Mouse (Mus musculus): ENCODE measurements around the gene Tnfrsf1a.

The Tnfrsf1a gene

DNA sequence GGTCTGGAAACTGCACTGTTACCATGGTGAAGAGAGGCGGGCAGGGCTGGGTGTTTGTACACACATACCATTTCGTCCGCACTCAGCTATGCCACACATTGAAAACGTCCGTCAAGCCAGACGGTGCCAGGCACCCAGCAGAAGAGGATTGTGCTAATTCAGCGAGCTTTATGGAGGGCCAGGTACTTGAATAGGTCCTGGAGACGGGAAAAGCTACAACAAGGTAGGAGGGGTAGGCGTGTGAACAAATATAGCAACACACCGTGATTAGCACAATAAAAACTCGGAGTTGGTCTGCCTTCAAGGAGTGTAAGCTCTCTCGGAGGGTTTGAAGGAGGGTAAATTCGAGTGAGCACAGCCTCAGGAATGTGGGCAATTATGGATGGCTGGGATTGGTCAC is 26.4 kb upstream of the Tnfrsf1a start:
- DNase-seq (ENCODE audit: inconsistent age in 2 of 2, low spot score in 1 of 2) = no peak

DNA sequence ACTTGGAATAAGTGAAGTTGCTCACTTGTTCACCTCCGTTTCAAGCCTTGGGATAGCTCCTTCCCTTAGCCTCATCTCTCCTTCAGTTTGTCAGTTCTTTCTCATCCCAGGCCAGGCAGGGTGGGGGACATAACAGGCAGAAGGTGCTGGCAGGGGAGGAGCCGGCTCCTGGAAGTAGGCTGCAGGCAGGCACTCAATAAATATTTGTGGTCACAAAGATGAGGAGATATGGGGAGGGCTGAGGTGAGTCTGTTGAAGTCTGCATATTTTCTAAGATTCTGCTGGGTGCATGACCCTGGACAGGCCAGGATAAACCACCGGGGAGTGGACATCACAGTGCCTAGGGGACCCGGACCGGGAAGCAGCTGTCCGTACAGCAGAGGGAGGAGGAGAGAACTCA is 25.6 kb upstream of the Tnfrsf1a start:
- no peak for DNase-seq (ENCODE audit: inconsistent age in 2 of 2, low spot score in 1 of 2)

DNA sequence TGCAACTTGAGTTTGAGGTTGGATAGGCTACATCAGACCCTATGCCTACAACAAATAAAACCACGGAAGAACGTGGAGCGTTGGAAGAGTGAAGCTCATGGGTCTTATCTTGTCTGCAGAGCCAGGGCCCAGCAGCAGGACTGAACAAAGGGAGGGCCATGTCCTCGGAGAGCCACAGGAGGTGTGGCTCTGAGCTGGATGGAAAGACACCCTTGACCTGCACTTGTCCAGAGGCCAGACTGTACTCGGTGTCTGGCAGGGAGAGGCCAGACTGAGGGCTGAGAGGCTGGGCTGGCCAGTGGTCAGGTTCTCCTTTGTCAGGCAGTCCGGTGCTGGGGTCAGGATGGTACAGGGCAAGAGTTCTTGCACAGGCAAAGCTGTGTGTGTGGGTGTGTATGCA is 23.8 kb upstream of the Tnfrsf1a start:
- peak; percentile 69 to 80 for DNase-seq (ENCODE audit: inconsistent age in 2 of 2, low spot score in 1 of 2)

DNA sequence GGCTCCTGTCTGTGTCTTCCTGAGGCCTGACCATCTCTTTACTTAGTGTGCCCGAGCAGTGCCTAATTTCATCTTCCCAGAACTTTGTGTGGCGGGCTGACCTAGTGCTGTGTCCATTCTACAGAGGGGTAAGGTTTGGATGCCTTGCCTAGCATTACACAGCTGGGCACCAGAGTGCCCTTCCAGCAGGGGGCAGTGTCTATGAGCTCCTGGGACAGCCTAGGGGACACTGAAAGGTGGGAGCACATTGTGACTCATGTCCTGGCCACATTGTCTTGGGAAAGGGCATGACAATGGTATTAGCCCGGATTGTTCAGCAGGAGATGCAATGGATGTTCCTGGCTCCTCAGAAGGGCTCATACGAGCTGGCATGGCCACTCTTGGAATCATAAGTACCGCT is 20.9 kb upstream of the Tnfrsf1a start:
- peak; percentile 60 to 86 for DNase-seq (ENCODE audit: inconsistent age in 2 of 2, low spot score in 1 of 2)

DNA sequence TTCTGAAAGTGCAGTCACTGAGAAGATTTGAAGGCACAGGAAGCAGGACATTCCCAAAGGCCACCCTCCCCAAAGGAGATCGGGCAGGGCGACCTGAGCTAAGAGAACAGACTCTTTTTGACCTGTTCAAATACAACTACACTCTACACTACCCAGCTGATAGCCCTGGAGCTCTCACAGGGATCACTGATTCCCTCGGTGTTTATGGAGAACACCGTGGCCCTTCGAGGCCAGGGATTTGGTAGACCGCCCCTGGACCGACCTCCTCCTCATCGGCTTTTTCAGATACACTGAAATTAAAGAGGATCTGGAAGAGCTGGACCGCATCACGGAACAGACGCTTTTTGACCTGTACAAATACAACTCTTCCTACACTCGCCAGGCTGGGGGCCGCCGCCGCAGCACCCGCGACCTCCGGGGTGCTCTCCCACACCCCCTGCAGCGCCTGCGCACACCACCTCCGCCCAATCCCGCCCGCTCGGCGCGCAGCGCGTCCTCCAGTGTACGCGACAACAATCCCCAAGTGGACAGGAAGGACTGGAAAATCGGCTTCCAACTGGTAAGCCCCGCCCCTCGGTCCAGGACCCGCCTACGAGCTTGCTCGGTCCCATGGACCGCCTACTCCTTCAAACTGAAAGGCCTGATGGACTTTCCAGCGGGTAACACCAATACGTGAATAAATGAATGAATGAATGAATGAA is 18.4 kb upstream of the Tnfrsf1a start:
- peak; percentile 96 to 98 for DNase-seq (ENCODE audit: inconsistent age in 2 of 2, low spot score in 1 of 2)

DNA sequence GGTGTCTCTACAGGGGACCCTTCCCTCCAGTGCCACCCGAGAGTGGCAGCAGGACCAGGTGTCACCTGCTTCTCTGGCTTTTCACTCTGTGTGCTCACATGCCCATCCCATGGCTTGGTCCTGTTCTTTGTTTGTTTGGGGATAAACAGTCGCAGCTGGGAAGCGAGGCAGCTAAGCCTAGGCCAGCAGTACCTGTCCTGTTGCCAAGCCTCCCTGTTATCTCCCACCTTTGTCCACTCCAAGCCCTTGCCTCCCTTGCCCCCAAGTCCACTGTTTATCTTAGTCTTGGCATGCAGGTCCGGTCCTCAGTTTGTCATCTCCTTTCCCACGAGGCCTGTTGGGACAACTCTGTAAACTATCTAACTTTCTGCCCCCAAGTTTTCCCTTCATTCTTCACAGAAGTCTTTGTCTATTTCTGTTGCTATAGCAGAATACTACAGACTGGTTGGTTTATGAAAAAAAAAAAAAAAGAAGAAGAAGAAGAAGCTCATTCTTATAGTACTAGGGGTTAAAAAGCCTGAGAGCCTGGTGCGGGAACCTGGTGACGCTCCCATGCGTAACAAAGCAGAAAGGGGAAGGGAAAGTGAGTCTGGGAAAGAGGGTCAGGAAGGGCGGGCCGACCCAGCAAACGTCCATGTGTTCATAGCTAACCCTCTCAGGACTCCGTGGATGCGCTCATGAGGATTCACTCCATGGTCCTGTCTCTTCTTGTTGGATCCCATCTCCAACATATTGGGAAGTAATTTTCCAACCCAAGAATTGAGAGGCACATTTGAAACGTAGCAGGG is 15.9 kb upstream of the Tnfrsf1a start:
- no peak for DNase-seq (ENCODE audit: inconsistent age in 2 of 2, low spot score in 1 of 2)

DNA sequence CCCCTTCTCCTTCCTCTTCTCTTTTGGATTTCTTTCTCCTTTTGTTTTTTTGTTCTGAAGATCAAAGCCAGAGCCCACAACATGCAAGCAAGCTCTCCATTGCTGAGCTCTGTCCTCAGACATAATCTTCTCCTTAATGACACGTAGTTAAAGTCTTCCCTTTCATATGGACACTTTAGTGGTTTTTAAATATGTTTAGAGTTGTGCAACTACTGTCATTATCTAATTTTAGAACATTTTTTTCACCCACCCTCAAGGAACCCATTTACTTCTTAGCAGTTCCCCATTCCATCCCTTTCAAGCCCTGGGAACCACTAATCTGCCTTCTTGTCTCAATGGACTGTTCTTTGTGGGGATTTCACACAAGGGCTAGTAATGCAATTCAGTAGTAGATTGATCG is 14.8 kb upstream of the Tnfrsf1a start:
- DNase-seq (ENCODE audit: inconsistent age in 2 of 2, low spot score in 1 of 2) = no peak

DNA sequence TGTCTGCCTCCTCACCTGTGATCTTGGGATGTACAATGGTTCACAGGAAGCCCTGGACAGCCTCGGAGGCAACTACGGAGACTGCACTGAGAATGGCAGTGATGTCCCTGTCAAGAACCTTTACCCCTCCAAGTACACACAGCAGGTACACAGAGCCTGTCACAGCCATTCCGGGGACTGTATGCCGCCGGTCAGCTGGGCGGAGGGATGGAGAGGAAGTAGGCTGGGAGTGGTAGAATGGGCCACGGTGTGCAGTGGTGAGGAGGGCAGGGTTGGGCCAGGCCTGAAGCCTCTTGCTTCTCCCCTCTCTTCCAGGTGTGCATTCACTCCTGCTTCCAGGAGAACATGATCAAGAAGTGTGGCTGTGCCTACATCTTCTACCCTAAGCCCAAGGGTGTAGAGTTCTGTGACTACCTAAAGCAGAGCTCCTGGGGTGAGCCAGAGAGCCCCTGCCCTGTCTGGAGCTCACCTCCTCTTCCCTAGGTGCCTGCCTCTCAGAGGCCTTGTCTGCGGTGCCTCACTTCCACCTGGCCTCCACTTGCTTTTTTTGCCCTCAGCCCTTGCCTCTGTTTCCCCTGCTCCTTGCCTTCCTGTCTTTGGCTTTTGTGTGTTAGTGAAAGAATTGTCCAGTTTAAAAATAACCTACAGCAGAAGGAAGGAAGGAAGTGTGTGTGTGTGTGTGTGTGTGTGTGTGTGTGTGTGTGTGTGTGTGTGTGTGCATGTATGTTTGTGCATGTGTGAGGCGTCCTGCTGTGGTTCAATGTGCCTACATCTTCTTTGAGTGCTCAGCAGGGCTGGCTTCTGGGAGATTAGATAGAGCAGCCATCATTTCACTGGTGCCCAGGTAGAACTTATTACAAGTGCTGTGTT is 10.1 kb upstream of the Tnfrsf1a start:
- DNase-seq (ENCODE audit: inconsistent age in 2 of 2, low spot score in 1 of 2) = no peak

DNA sequence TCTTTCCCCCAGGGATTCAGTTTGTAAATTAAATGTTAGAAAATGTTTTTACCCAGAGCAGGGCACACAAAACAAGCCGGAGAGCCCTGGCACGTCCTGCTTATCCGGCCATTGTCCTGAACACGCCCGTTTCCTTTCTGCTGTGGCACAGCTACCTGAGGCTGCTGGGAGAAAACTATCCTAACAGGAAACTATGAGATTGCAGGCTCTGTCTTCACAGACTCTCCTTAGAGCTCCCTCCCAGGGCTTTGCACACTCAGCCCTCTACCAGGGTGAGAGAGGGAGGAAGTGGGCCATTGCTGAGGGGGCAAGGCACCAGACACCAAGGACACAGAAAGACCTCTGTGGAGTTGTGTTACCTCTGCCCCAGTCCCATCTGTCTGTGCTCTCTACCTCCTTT is 8.9 kb upstream of the Tnfrsf1a start:
- no peak for DNase-seq (ENCODE audit: inconsistent age in 2 of 2, low spot score in 1 of 2)

DNA sequence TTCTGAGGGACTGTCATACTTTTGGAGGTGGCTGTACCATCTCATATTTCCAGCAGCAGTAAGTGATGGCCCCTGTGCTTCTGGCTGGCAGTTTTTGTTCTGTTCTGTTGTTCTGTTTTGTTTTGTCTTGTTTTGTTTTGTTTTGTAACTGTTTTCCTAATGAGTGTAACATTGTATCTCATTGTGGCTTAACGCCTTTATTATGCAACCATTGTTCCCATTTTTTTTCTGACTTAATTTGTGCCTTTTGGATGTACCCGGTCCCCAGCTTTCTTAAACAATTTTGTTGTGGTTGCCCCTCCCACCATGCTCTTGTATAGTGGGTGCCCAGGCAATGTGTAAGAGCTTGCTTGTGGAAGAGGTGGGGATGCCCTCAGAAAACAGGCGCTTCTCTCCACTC is 7.0 kb upstream of the Tnfrsf1a start:
- no peak for DNase-seq (ENCODE audit: inconsistent age in 2 of 2, low spot score in 1 of 2)

DNA sequence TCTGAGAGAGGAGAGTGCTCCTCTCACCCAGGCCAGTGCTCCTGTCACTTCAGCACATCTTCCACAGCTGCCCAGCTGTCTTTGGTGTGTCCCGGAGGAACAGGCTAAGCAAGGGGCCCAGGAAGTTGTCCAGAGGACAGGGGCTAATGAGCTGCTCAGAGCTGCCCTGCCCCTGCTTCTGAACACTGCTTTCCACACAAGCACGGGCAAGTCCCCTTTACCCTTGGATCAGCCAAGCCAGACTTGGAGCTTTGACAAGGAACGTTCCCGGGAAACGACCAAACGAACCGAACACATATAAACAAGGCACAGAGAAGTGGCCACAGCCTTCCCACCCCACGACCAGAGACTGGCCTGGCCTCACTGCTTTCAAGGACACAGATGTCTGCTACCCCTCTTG is 5.1 kb upstream of the Tnfrsf1a start:
- DNase-seq (ENCODE audit: inconsistent age in 2 of 2, low spot score in 1 of 2) = no peak

DNA sequence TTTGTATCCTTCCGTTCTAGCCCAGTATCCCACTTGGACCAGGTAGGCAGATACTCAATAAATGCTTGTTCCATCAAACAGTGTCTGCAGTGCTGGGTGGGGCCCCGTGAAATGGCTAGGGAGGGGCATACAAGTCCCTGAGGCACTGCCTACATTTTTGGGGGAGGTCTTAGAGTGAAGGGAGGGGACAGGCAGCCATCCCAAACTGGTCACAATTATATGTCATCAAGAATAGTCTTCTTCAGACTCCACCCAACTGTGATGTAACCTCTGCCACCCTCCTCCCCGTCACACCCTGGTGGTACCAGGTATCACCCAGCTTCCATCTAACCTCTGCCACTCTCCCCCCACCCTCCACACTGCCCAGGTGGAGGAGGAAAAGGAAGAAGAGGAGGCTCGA is 4.3 kb upstream of the Tnfrsf1a start:
- no peak for DNase-seq (ENCODE audit: inconsistent age in 2 of 2, low spot score in 1 of 2)

DNA sequence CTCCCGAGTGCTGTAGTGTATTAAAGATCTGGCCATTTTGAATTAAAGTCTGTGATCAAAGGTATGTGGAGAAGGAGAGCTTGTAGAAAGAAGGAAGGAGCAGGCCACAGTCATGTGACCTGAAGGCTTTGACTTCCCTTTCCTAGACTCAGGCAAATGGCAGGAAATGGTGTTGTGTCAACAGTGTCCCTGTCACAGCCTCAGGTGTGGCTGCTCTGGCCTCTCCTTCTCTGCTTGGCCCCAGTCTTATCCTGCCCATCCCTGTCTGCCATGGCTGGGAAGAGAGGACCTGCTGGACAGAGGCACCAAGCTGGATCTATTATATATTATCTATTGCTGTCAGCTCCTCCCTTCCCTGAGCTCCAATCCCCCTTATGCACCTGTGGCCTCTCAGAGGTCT is 3.5 kb upstream of the Tnfrsf1a start:
- no peak for DNase-seq (ENCODE audit: inconsistent age in 2 of 2, low spot score in 1 of 2)

DNA sequence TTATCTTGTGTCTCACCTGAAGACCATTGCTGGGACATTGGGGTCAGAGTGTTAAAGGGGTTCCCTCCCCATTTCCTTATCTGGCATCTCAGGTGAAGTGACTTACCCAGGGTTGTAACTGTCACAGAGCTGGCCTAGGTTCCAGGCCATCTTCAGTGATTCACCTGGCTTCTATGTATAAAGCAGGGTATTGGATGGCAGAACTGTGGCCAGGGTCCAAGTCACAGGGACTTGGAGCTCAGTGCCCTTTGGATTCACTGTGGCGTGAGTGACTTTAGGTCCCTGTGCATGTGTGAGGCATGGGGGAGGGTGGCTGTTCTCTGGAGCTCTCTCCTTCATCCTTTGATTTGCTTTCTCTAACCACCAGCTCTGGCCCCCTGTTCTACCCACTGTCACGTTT is 3.1 kb upstream of the Tnfrsf1a start:
- DNase-seq (ENCODE audit: inconsistent age in 2 of 2, low spot score in 1 of 2) = no peak

DNA sequence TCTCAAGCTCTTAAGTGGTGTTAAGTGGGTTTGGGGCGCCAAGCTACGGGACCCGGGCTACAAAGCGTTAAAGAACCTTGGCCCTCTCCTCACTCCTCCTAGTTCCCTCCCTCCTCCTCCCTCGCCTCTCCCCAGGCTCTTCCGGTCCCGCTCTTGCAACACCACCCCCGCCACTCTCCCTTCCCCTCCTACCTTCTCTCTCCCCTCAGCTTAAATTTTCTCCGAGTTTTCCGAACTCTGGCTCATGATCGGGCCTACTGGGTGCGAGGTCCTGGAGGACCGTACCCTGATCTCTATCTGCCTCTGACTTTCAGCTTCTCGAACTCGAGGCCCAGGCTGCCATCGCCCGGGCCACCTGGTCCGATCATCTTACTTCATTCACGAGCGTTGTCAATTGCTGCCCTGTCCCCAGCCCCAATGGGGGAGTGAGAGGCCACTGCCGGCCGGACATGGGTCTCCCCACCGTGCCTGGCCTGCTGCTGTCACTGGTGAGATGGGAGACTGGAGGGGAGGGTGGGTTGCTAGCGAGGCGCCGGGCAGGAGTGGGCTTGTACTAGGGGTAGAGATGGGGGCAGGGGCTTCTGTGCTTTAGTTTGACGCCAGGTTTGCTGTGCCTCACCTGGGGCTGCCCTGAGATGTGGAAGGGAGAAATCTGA is 541 bp downstream of the Tnfrsf1a start:
- DNase-seq (ENCODE audit: inconsistent age in 2 of 2, low spot score in 1 of 2) = peak; percentile 87 to 94

DNA sequence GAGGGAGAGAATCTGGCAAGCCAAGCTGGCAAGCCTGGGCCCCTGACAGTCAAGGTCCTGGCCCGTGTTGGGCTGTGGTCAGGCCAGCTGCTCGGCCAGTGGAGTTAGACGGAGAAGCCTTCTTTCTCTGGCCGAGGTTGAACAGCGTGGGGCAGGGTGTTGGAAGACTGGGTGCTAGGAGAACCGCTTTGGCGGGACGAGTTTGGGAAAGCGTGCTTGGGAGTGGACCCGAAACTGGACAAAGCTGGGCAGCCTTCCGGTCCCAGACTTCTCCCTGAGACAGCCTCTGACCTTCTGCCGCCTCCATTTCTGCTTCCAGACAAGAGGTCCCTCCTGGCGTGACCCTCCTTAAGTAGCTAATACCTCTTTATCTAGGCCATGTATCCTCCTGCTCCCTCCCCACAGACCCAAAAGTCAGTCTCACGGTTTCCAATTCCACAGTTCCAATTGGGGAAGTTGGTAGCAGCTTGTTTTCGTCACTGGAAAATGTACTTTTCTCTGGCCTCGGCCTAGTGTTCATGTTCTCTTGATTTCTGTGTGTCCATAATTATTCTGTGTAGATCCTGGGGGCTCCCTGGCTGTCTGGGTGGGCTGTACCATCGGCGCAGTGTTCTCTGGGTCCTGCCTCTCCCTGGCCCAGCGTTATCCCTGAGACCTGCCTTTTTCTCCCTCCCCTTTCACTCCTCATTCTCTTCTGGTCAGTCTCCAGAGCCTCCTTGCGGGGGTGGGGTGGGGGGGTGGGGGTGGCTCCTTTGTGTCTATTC is 1.3 kb downstream of the Tnfrsf1a start:
- DNase-seq (ENCODE audit: inconsistent age in 2 of 2, low spot score in 1 of 2) = peak; percentile 32 to 88

DNA sequence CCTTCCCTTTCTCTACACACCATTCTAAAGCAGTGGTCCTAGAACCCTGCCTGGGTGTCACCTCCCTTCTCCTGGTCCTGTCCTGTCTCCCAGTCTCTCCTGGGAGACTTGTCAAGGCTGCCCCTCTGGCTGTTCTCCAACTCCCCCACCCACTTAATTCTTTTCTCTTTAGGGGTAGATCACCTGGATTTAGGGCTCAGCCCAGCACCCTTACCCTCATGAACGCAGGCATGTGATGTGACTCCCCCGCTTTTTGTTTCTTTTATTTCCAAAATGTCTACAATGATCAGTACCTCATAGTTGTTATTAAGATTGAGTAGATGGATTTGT is 1.8 kb downstream of the Tnfrsf1a start:
- DNase-seq (ENCODE audit: inconsistent age in 2 of 2, low spot score in 1 of 2) = peak; percentile 41 to 81

DNA sequence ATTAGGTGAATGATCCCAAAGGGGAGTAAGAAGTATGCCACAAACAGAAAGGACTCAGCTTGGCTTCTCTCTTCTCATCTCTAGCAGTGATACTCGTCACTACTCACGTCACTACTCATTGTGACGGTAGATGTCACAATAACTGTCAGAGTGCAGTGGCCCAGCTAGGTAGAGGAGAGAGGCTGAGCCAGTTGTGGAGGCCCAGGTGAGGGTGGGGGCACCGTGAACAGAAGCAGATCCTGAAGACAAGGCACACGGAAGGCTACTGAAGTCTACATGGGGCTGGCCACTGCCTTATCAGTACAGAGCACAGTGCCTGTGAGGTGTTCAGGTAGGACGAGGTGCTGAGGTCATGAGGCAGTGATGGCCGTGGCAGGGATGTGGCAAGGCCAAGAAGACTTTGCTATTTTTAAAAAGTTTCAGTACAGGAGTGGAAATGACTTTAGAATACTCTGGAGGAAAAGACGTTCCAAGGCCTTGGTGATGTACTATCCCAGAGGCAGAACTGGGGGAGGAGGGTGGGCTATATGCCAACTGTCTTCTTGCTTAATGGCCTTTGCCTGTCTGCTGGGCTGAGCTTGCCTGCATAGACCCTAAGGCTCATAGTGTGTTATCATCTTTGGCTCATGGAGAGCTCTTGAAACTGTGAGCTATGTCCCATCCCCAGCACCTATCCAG is 2.3 kb downstream of the Tnfrsf1a start:
- DNase-seq (ENCODE audit: inconsistent age in 2 of 2, low spot score in 1 of 2) = peak; percentile 84 to 86

DNA sequence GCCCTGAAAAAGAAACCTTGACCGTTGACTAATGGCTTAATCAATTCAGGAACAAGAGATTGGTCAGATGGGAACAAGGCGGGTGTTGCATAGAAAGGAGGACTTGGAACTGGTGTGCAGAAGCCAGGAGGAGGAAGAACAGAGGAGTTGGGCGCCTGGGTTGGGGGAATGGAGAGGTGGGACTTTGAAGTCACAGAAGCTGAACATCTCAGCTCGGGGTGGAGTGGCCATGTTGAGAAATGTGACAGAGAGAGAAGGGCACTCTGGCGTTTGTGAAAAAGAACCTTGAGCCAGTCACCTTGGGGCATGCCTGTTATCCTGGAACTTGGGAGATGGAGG is 2.9 kb downstream of the Tnfrsf1a start:
- DNase-seq (ENCODE audit: inconsistent age in 2 of 2, low spot score in 1 of 2) = peak in 1 of 2 experiments; percentile 96

DNA sequence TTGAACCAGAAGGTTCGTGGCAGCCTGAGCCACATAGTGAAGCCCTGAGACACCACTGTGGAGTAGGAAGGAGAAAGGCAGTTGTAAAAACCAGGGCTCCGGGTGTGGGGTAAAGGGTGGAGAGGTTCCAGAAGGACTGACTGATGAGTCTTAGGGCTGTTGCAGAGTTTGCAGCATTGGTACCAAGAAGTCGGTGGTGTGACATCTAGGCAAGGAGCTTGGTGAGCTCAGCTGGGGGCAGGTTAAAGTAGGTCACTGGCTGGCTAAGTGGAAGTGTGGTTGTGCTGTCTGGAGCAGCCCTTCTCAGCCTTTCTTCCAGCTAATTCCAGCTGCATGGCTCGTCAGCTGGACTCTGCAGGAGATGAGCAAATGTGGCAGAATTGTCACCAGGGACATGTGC is 3.6 kb downstream of the Tnfrsf1a start:
- peak; percentile 37 to 76 for DNase-seq (ENCODE audit: inconsistent age in 2 of 2, low spot score in 1 of 2)
